Mouse (Mus musculus): ENCODE measurements at regions not wholly inside any gene's neighbourhood (a gene's known extent, or its start where the extent isn't known, plus 50 kb on each side); places are given as distances from the start of the nearest gene placed in this dataset.

DNA sequence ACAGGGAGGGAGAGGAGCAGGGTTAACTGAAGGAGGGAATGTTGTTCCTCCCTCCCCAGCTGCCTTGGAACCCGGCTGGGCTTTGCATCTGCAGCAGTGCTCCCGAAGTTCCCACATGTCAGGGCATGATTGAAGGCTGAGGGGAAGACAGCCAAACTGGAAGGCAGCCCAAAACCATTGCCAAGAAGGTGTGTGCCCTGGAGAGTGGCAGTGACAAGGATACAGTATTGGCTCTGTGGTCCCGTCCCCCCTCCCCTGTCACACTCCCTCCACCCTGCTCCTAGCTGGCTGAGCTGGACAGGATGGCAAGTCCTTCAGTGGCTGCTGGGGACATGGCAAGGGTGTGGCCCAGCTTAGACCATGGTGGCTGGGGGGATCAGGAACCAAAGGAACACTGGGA is 79.1 kb downstream of the Cyp26b1 start:
- no peak for DNase-seq (ENCODE audit: low read depth)

DNA sequence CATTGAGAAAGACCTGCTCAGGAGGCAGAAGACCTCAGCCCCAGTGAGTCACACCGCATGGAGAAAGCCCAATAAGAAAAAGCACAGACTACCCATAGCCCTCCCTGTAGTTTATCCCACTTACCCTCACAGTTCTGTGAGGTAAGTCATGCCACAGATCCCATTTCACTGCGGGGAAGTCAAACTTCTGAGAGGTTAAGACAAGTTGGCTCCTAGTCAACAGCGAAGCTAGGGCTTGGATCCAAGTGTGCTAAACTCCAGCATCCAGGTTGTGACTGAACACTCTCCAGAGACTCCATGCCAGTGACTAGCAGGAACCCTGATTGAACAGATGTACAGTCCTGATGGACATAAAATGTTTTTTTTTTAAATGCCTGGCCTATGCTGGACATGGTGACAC is 85.1 kb downstream of the Cyp26b1 start:
- no peak for DNase-seq (ENCODE audit: low read depth)

- no peak for DNase-seq (ENCODE audit: low read depth)
These were observed 87.0 kb downstream of the Cyp26b1 start for GRCm38 (mm10) chr6:84506675-84507074.

GRCm38 (mm10) chr6:84500255-84500886 is 93.3 kb downstream of the Cyp26b1 start:
- peak; percentile 25 for DNase-seq (ENCODE audit: low read depth)

GRCm38 (mm10) chr6:84498076-84498475 is 95.6 kb downstream of the Cyp26b1 start:
- no peak for DNase-seq (ENCODE audit: low read depth)

GRCm38 (mm10) chr6:84493676-84494075 is 100.0 kb downstream of the Cyp26b1 start:
- no peak for DNase-seq (ENCODE audit: low read depth)

DNA sequence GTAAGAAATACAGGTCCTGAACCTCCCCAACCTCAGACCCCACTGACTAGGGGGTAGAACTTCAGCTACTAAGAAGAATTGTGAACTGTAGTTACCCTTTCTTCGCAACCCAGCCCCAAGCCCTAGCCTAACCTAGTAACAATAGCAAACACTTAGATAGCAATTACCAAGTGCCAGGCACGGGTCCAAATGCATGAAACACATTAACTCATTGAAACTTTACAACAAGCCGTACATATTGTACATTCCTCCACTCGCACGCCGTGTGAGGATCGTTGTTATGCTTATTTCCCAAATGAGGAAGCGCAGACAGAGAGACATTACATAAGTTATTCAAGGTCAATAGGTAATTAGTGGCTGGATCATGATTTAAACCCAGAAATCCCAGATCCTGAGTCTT is 100.5 kb downstream of the Cyp26b1 start:
- no peak for DNase-seq (ENCODE audit: low read depth)

DNA sequence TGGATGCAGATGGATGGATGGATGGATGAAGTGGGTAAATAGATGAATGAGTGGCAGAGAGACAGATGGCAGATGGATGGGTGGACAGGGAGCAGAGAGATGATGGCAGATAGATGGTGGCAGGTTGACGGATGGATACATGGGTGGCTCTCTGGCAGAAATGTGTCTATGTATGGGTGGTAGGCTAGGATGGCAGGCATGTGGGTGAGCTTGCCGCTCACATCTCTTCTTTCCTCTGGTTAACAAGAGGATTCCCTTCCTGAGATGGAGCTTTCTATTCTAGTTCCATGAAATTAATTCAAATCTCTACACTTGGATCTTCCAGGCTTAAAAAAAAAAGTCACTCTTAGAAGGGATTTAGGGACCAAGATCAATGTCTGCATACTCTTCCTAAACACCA is 101.1 kb downstream of the Cyp26b1 start:
- no peak for DNase-seq (ENCODE audit: low read depth)

DNA sequence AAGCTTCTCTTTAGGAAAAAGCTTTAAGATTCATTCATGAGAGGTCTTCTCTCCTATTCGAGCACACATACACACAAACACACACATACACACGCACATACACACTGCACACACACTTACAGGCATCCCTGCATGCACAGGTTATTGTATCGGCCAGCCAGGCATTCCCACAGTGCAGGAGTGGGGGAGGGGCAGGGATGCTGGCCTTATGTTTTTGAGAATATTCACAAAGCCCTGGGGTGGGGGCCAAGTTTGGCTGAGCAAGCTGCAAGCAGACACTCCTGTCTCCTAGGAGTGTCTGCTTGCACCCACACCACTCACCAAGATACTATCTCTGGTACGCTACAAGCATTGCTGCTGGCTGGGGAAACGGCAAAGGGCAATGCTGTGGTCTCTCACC is 102.6 kb downstream of the Cyp26b1 start:
- DNase-seq (ENCODE audit: low read depth), result no peak

DNA sequence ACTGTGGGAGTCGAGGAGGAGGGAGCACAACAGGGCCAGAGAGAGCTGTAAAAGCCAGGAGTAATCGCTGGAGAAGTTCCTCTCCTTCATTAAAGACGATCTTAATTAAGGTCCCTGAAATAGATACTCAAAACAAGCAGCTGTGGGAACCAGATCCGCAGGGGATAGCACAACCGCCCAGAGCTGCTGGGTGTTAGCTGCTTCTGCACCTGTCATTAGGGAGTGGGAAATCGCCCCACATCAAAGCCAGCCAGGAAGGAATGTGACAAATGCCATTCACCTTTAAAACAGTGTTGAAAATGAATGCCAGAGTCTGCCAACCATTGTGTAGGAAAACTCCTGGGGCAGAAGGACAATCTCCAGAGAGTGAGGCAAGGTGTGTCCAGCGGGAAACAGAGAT is 112.5 kb downstream of the Cyp26b1 start:
- no peak for DNase-seq (ENCODE audit: low read depth)

GRCm38 (mm10) chr6:84477072-84477471 is 116.6 kb downstream of the Cyp26b1 start:
- DNase-seq (ENCODE audit: low read depth), result no peak

GRCm38 (mm10) chr6:84476466-84476865 is 117.2 kb downstream of the Cyp26b1 start:
- no peak for DNase-seq (ENCODE audit: low read depth)

DNA sequence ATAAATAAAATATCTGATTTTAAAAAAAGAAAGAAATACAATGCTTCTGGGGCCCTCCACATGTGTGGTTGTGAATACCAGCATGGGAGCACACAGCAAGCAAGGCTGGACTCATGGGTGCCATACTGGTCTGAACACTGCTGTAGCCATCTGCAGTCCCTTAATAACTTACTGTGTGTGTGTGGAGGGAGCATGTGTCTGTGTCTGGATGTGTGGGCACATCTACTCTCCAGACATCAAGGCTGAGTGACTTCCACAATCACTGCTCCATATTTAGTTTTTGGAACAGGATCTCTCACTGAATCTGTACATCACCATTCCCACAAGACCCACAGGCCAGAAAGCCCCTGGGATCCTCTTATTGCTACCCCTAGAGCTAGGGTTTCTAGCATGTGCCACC is 118.9 kb downstream of the Cyp26b1 start:
- no peak for DNase-seq (ENCODE audit: low read depth)

DNA sequence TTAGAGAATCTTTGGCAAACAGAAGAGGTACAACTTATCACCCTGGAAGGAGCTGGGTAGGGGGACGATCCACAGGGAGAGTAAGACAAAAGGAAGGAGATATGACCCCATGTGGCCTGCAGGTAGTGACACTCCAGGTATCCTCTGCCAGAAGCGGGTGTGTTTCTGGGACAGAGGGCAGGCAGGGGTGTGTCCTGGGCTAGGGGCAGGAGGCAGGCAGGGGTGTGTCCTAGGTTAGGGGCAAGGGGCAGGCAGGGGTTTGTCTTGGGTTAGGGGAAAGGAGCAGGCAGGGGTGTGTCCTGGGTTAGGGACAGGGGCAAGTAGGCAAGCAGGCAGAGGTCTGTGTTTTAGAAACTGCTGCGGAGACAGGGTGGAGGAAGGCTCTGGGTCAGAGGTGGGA is 120.5 kb downstream of the Cyp26b1 start:
- no peak for DNase-seq (ENCODE audit: low read depth)

DNA sequence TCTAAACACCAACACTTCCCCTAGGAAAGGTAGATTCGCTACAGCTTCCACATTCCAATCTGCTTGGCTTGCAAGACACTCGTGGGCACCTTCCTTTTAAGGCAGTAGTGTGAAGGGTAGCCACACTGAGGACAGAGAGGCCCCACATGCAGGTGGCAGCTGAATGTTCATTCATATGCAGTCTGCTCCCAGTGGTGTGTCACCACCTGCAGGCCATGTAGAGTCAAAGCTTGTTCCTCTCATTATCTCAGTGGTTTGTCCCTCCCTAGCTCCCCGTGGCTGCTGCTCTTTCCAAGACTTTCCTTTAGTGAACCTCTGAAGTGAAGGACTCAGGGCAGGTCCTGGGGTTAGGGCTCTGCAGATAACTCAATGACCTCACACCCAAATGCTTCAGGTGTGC is 121.4 kb downstream of the Cyp26b1 start:
- no peak for DNase-seq (ENCODE audit: low read depth)

DNA sequence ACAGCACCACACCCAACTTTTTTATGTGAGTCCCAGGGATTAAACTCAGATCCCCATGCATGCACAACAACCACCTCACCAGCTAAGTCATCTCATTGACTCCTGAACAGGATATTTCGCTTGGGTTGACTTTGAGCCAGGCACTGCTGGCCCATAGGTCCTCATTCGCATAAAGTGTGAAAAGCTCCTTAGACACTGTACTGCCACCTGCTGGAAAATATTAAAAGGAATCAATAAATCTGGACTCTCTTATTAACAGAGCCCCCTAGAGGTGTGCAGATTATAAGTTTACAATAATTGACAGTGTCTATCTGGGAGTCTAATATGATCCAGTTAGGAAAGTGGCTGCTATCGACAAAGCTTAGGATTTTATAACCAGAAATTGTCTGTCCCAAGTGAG is 126.4 kb downstream of the Cyp26b1 start:
- no peak for DNase-seq (ENCODE audit: low read depth)

GRCm38 (mm10) chr6:84466223-84466622 is 127.5 kb downstream of the Cyp26b1 start:
- DNase-seq (ENCODE audit: low read depth), result no peak

DNA sequence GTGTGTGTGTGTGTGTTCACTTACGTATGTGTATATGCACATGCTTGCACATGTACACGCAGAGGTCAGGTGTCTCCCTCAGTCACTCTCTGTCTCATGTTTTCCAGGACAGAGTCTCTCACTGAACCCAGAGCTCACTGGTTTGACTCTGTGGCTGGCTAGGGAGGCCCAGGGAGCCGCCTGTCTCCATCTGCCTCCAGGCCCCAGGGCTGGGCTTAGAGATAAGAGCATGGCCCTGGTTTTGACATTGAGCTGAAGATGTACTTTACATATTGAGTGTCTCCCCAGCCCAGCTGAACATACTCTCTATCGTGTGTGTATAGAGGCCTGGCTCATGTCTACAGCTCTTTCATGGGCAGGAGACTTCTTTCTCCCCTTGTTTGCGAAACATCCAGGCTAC is 128.1 kb downstream of the Cyp26b1 start:
- DNase-seq (ENCODE audit: low read depth), result peak; percentile 38

- DNase-seq (ENCODE audit: low read depth), result no peak
These were observed 129.9 kb downstream of the Cyp26b1 start for GRCm38 (mm10) chr6:84463592-84464367.

DNA sequence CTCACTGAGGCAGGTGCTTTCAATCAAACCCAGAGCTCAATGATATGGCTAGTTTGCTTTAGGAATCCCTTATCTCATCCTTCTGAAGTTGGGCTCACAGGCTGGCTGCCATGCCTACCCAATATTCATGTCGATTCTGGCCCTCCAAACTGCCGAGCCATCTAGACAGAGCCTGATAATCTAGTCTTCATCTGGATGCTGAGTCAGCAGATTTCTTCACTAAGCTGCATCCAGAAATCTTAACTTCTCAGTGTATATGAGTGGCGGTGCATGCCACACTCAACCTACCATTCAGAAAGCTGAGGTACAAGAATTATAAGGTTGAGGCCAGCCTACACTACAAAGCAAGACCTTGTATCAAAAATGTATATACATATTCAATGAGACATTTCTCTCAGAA is 136.9 kb downstream of the Cyp26b1 start:
- DNase-seq (ENCODE audit: low read depth), result no peak

- no peak for DNase-seq (ENCODE audit: low read depth)
These were observed 148.6 kb downstream of the Cyp26b1 start for GRCm38 (mm10) chr6:84445093-84445492.

DNA sequence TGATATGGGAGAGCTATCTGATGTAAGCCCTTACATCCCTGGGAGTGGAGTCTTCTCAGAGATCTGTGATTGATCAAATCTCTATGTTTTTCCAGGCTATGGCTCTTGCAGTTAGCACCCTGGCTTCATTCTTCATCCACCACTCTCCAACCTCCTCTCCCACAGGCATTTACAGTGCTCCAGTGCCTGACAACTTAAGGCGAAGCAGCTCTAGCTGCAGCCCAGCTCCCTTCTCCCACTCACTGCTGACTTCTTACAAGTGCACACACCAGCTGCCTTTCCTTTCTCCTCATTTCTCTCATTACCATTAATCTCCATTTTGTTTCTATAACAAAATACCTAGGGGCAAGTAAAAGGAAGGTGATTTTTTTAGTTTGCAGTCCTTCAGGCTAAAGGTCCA is 151.0 kb downstream of the Cyp26b1 start:
- DNase-seq (ENCODE audit: low read depth), result no peak

- no peak for DNase-seq (ENCODE audit: low read depth)
These were observed 151.8 kb downstream of the Cyp26b1 start for GRCm38 (mm10) chr6:84441721-84442480.

All from c-Kit-positive CD71-positive TER-119-negative erythroid progenitor cells, embryonic 14.5 days (primary cell).